Mouse (Mus musculus) kidney, postnatal 14 days (tissue): ENCODE measurements around the gene Thsd1.
"Not testable (repeated sequence)": the region's sequence is repeated elsewhere in the genome, so short reads cannot be mapped to it uniquely, and the experiment has no call there.

Experiments used
- DNase-seq: peaks from one replicate; pipeline ENCODE4 v3.0.0; 2022; ENCODE audit warnings: mixed read lengths

Gene Thsd1

GRCm38 (mm10) chr8:22265194-22265593 lies 38.1 kb downstream of the Thsd1 start:
- DNase-seq = no peak

- DNase-seq = no peak
Observed at GRCm38 (mm10) chr8:22266809-22267208, 39.7 kb downstream of the Thsd1 start.

- no peak for DNase-seq
Observed at GRCm38 (mm10) chr8:22273142-22273541, 46.0 kb downstream of the Thsd1 start.

- DNase-seq = no peak
Observed at GRCm38 (mm10) chr8:22274641-22275040, 47.5 kb downstream of the Thsd1 start.

- DNase-seq = no peak
Observed at GRCm38 (mm10) chr8:22282999-22283491, 55.9 kb downstream of the Thsd1 start, which contains the start of gene Tpte. Tpte (plus strand) TSS chr8:22283441.

GRCm38 (mm10) chr8:22302326-22302725 lies 75.2 kb downstream of the Thsd1 start:
- peak; percentile 42 for DNase-seq

- peak; percentile 61 for DNase-seq
Observed at GRCm38 (mm10) chr8:22302896-22303306, 75.8 kb downstream of the Thsd1 start.

GRCm38 (mm10) chr8:22304045-22304444 lies 76.9 kb downstream of the Thsd1 start:
- not testable (repeated sequence) for DNase-seq

GRCm38 (mm10) chr8:22306999-22307398 lies 79.9 kb downstream of the Thsd1 start:
- DNase-seq = peak; percentile 68
